Mouse (Mus musculus): ENCODE measurements around the gene Ppp2r3a. TPM values are rescaled to one million over a fixed set of nuclear protein-coding genes. Genes with fewer than 3 reads are reported as not detected.

Gene Ppp2r3a
- total RNA-seq, 2 experiments from 2014 or later = 25.9 to 38.0 TPM

DNA sequence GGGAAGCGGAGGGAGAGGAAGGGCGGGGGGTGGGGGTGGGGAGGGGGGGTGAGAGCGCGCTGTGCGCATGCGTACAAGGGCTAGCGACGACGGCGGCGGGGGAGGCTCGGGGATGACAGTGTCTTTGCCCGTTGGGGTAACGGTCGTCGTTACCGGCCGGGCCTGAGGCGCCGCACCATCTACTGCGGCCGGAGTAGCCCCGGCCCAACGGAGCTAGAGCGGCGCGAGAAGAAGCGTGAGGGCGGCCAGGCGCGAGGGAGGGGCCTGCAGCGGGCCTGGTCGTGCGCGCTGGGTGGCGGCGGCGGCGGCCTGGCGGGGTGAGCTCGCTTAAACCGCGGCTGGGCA lies 177.6 kb downstream of the Ppp2r3a start, which contains the start of gene Msl2:
Msl2 (plus strand) TSS at position 115 of the 345 bp plus-strand sequence.
- DNase-seq = no peak

DNA sequence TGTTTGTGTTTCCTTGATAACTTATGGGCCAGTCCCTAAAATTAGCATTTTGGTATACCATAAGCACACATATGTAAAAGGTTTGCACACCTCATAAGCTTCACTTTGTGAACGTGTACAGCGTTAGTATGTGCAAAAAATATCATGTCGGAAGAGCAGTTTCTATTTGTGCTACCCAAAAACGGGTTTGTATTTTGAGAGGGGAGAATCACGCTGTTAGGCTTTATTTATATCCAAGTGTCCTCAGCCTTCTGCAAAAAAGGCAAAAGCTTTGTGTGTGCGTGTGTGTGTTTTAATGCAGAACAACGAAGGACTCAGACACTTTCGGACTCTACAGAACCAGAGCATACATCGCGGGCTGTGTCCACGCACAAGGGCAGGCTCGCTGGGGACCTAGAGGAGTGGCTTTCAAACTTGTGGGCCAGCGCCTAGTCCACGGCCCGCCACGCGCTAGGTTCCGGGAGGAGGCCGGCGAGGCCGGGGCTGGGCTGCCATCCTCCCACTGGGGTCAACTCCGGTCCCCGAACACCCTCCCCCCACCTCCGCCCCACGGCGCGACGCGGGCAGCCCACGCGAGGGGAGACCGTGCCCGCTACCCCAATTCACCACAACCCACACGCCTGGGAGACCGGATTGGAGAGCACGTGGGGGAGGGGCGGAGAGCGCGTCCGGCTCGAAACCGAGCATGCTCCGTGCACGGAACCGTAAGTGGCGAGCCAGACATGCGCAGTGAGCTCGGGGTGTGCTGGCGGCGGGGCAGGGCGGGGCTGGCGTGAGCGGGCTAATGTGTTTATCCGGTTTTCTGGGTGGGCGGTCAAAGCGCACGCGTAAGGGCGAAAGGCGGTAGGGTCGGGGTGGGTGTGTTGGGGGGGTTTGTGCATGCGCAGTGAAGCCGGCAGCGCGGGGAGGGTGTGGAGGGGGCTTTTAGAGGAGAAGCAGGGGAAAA lies 178.3 kb downstream of the Ppp2r3a start:
- DNase-seq = peak; percentile 99

DNA sequence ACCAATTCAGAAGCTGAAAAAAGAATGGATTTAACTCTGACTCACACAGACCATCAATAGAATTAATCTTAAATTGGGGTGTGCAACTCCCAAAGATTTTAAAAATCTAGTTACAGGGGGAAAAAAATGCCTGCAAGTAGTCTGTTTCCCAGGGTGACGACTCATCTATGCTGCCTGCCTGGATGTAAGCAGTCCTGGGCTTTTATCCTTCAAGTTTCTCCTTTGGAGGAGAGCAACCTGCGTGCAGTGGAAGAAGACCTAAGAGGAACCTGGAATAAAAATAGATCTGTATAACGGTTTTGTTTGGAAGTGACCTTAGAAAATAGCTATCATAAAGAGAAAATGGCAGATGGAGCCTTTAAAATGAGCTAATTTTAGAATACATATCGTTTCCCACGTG lies 179.1 kb downstream of the Ppp2r3a start:
- DNase-seq = no peak

DNA sequence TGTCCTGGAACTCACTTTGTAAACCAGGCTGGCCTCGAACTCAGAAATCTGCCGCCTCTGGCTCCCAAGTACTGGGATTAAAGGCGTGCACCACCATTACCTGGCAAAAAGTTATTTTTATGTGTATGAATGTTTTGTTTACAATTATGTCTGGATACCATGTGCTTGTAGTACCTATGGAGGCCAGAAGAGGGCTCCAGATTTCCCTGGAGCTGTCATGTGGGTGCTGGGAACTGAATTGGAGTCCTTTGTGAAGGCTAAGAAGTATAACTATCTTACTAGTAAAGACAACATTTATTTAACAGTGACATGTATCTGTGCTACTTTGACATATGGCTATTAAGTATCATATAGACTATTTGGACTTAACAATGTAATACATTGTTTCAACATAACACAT lies 181.8 kb downstream of the Ppp2r3a start:
- DNase-seq = no peak

DNA sequence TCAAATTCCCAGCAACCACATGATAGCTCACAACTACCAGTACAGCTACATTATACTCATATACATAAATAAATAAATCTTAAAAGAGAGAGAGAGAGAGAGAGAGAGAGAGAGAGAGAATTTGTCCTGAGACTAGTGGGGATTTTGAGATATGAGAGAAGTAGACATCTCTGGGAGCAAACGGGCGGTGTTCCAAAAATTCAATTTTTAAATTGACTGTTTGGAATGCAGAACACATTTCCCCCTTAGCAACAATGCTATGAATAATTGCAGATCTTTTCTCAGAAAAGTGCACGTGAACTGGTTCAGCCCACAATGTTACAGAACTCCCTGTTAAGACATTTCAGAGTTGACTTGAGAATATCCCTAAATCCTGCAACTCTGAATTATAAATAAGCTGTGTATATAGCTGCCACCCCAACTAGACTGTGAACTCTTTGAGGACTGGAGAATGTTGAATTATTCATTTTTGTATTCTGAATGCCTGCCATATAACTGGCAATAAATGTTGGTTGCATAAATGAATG lies 186.5 kb downstream of the Ppp2r3a start:
- DNase-seq = no peak

DNA sequence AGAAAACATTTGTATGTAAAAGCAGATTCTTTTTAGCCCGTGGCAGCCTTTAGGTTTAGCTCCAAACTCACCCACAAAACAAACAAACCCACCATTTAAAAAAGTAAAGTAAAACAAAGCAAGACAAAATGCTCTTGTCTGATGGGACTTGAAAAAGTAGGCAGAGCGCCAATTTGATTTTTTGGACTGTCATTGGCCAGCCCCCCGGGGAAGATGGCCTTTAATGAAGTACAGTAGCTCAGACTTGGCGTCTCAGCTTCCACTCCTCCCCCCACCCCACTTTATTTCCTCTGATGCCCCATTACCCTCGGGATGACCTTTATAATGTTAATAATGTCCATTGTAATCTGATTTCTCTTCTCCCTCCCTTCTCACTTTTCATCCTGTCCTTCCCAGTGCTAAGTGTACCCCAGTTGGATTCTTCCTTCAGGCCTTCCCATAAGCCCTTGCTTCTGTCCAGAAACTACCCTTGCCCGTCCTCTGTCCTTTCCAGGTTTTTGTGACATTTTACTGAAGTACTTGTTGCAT lies 189.3 kb downstream of the Ppp2r3a start:
- no peak for DNase-seq

DNA sequence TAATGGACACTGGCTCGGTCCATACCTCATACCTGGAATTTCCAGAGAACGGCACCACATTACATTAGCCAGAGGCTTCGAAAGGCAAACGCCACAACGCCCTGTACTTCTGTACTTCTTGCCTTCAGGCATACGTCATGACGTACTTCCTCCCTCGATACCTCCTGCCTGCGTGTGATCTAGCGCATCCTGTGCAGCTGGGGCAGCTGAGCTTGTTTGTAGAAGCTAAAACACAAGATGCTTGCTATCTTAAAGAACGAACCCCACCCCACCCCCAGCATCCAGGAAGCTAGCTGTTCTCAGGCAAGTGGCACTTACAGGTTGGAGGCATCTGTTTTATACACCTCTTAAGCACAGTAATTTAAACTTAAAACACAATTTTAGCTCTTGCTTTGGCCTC lies 190.6 kb downstream of the Ppp2r3a start:
- no peak for DNase-seq

DNA sequence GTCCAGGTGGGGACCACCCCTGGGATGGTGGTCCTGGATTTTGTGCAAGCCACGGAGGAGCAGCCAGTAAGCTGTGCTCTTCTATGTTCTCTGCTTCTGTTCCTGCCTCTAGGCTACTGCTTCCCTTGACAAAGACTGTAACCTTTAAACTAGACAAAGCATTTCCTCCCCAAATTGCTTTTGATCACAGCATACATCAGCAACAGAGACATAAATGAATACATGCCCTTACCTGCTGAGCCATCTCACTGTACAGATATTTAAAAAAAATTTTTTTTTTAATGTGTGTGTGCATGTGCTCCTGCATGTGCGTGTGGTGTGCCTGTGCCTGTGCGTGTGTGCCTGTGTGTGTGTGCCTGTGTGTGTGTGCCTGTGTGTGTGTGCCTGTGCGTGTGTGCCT lies 194.4 kb downstream of the Ppp2r3a start:
- no peak for DNase-seq

Other genes starting within 250 kb of the Ppp2r3a start
- 100 to 1,000 TPM; 203 to 209 TPM for gene Pccb, start 216.9 kb downstream of the Ppp2r3a start, total RNA-seq (2021)
- gene Msl2, start 177.7 kb downstream of the Ppp2r3a start, total RNA-seq (2021) = 10 to 100 TPM; 44.4 to 47.7 TPM

All from adrenal gland, postnatal 10 days (tissue).